Mouse (Mus musculus) intestine, embryonic 16.5 days (tissue): ENCODE data around the gene Zc3h12c. TPM values are rescaled to one million over a fixed set of nuclear protein-coding genes. Genes with fewer than 3 reads are reported as not detected.

Experiments used
- ATAC-seq: fragments of 200-750 bp; cut with Nextera tagmentation; 2 replicates; pipeline ENCODE4 v1.8.0; 2017; ENCODE audit warnings: moderate TSS enrichment, moderate library complexity
- H3K27ac ChIP-seq: fragments of 300-500 bp; sonication (generic); 2 replicates; pipeline ENCODE4 v1.5.1; 2014; ENCODE audit warnings: mild to moderate bottlenecking, low read length
- H3K27me3 ChIP-seq: fragments of 300-500 bp; sonication (generic); replicated peaks from 2 replicates; pipeline ENCODE4 v1.6.1; 2014; ENCODE audit warnings: low read length, control low read depth, mixed read lengths; ENCODE audit not compliant: control insufficient read depth, insufficient read depth
- H3K36me3 ChIP-seq: fragments of 300-500 bp; sonication (generic); 2 replicates; pipeline ENCODE4 v1.6.1; 2014; ENCODE audit warnings: low read length, control low read depth; ENCODE audit not compliant: control insufficient read depth, insufficient read depth
- H3K4me1 ChIP-seq: fragments of 300-500 bp; sonication (generic); 2 replicates; pipeline ENCODE4 v1.6.1; 2014; ENCODE audit warnings: low read length, control low read depth, mixed read lengths; ENCODE audit not compliant: control insufficient read depth, insufficient read depth
- H3K4me2 ChIP-seq: fragments of 300-500 bp; sonication (generic); 2 replicates; pipeline ENCODE4 v1.6.1; 2014; ENCODE audit warnings: low read depth, low read length, control low read depth
- H3K4me3 ChIP-seq: fragments of 300-500 bp; sonication (generic); 2 replicates; pipeline ENCODE4 v1.5.1; 2014; ENCODE audit warnings: mild to moderate bottlenecking, low read length
- H3K9ac ChIP-seq: fragments of 300-500 bp; sonication (generic); 2 replicates; pipeline ENCODE4 v1.6.1; 2014; ENCODE audit warnings: low read depth, low read length
- H3K9me3 ChIP-seq: fragments of 300-500 bp; sonication (generic); 2 replicates; pipeline ENCODE4 v1.6.1; 2016; ENCODE audit warnings: low read length, control low read depth; ENCODE audit not compliant: control insufficient read depth
- WGBS: fragments of 180-500 bp; shearing (Covaris S2); extraction: QIAGEN DNeasy Blood & Tissue Kit; methylation state at CpG from one replicate; pipeline ENCODE4 v1.1.7; 2014; 5-methylcytosine and 5-hydroxymethylcytosine counted together
- polyA plus RNA-seq: library from polyadenylated mRNA; unstranded; fragments of >200 nt; fragmentation: Nextera tagmentation; extraction: Ambion mirVana; gene quantifications from 2 replicates; pipeline ENCODE4 v1.2.1, GENCODE M21; 2015

The Zc3h12c gene
- polyA plus RNA-seq, result 1.0 and 1.2 TPM in 2 replicates

- Histone ChIP-seq H3K9me3 (no peaks in the 10 kb centered on the region), H3K27ac (peak within 1 kb of the TSS; percentile 86), H3K4me2 (peak within 1 kb of the TSS; percentile 81), H3K27me3 (peaks cover 7% of the 10 kb centered on the region), H3K36me3 (no peaks in the 10 kb centered on the region), H3K4me3 (peak within 1 kb of the TSS; percentile 86), H3K9ac (peak within 1 kb of the TSS; percentile 95), H3K4me1 (peaks cover 7% of the 10 kb centered on the region)
- under 1% methylated on average over 83 of the region's 100 CpGs for WGBS
- ATAC-seq, result peak; percentile 86
Observed at GRCm38 (mm10) chr9:52167863-52168685, at the start of gene Zc3h12c. Gene Zc3h12c, minus strand, starts transcription at chr9:52168572.

DNA sequence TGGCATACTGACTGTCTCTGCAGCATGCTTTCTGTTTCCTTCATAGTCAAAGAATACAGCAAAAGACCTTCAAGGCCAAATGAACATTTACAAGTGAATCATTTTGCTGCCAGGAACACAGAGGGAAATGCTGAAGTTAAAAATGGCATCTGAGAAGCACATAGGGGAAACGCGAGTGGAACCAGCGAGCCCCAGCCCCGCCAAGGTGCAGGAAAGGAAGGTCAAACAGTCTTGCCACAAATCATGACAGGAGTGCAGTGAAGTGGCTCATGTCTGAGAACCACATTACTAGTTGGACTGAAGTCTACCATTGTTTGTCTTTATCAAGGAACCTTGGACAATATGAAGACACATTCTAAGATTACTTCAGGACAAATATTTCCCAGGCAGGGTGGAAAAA lies 49.3 kb upstream of the Zc3h12c start:
- Histone ChIP-seq H3K27me3 (no peaks in the 10 kb centered on the region), H3K4me1 (no peaks in the 10 kb centered on the region), H3K4me3 (no peak overlapping the region), H3K27ac (no peak overlapping the region), H3K9me3 (no peaks in the 10 kb centered on the region), H3K36me3 (no peaks in the 10 kb centered on the region), H3K9ac (no peak overlapping the region), H3K4me2 (no peak overlapping the region)
- 56% methylated on average over 4 of the region's 4 CpGs for WGBS
- ATAC-seq, result no peak

DNA sequence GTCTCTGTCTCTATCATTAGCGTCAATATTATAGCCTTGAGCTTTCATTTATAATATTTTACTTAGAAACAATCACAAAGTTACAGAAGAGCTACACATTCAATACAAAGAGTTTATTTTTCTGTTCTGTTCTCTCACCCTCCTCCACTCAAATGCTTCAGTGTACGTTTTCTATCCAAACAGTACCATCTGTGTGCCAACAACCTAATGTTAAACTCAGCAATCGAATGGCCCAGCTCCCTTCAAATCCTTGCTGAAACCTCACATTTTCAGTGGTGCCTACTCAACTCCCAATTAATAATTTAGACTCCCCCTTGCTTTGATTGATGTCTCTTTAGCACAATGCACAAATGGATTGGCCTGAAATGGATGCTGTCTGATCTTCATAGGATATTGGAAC lies 46.9 kb upstream of the Zc3h12c start:
- Histone ChIP-seq H3K4me1 (no peaks in the 10 kb centered on the region), H3K27me3 (no peaks in the 10 kb centered on the region), H3K4me3 (no peak overlapping the region), H3K27ac (no peak overlapping the region), H3K36me3 (no peaks in the 10 kb centered on the region), H3K9me3 (no peaks in the 10 kb centered on the region), H3K9ac (no peak overlapping the region), H3K4me2 (no peak overlapping the region)
- 81% methylated on average over 3 of the region's 3 CpGs for WGBS
- no peak for ATAC-seq

DNA sequence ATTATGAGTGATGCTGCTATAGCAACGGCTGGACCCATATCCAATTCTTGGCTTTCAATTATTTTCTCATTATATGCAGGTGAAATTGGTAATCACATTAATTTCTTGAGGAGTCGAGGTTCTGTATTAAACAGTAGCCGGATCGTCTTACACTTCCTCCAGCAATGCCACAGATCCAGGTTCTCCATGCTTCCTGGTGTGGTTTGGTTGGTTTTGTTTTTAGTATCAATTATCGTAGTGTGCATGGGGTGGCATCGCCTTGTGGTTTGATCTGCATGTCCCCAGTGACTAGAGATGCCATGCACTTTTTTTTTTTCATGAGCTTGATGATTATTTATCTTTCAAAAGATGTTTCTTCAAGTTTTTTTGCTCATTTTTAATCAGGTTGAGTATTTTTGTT lies 44.0 kb upstream of the Zc3h12c start:
- Histone ChIP-seq H3K9ac (no peak overlapping the region), H3K9me3 (no peaks in the 10 kb centered on the region), H3K36me3 (no peaks in the 10 kb centered on the region), H3K4me2 (no peak overlapping the region), H3K4me3 (no peak overlapping the region), H3K27me3 (no peaks in the 10 kb centered on the region), H3K4me1 (no peaks in the 10 kb centered on the region), H3K27ac (no peak overlapping the region)
- ATAC-seq, result no peak
- WGBS, result 87% methylated on average over 6 of the region's 6 CpGs

- WGBS, result 53% methylated on average over 3 of the region's 3 CpGs
Observed at GRCm38 (mm10) chr9:52208510-52209030, 40.2 kb upstream of the Zc3h12c start.

DNA sequence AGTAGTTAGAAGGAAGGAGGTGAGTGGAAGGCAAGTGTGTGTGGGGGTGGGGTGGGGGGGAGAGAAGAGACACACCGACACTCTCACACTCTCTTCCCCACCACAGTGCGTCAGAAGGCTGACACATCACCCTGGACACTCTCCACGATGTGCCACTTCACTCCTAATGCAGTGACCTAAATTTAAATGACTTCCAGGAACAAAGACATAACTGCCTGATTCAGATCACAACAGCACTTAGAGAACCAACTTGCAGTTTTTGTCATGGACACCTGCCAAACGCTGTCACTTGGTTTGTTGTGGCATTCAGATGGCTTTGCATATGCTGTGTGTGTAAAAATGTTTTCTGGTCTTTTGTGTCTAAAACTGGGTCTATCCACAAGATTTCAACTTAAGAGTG lies 34.8 kb upstream of the Zc3h12c start:
- WGBS, result 80% methylated on average over 4 of the region's 4 CpGs
- Histone ChIP-seq H3K4me2 (no peak overlapping the region), H3K27ac (no peak overlapping the region), H3K27me3 (no peaks in the 10 kb centered on the region), H3K4me3 (no peak overlapping the region), H3K9me3 (no peaks in the 10 kb centered on the region), H3K9ac (no peak overlapping the region), H3K4me1 (no peaks in the 10 kb centered on the region), H3K36me3 (no peaks in the 10 kb centered on the region)
- ATAC-seq, result no peak

More at GRCm38 (mm10) chr9:52208510-52209030, 40.2 kb upstream of the Zc3h12c start:
- Histone ChIP-seq H3K4me2 (no peak overlapping the region), H3K27ac (no peak overlapping the region), H3K4me1 (no peaks in the 10 kb centered on the region), H3K4me3 (no peak overlapping the region), H3K9me3 (no peaks in the 10 kb centered on the region), H3K27me3 (no peaks in the 10 kb centered on the region), H3K9ac (no peak overlapping the region), H3K36me3 (no peaks in the 10 kb centered on the region)
- no peak for ATAC-seq

- ATAC-seq, result no peak
- Histone ChIP-seq H3K9ac (no peak overlapping the region), H3K4me1 (no peaks in the 10 kb centered on the region), H3K27ac (no peak overlapping the region), H3K27me3 (no peaks in the 10 kb centered on the region), H3K36me3 (no peaks in the 10 kb centered on the region), H3K4me3 (no peak overlapping the region), H3K9me3 (no peaks in the 10 kb centered on the region), H3K4me2 (no peak overlapping the region)
- 78% methylated on average over 4 of the region's 4 CpGs for WGBS
Observed at GRCm38 (mm10) chr9:52200271-52200670, 31.9 kb upstream of the Zc3h12c start.

DNA sequence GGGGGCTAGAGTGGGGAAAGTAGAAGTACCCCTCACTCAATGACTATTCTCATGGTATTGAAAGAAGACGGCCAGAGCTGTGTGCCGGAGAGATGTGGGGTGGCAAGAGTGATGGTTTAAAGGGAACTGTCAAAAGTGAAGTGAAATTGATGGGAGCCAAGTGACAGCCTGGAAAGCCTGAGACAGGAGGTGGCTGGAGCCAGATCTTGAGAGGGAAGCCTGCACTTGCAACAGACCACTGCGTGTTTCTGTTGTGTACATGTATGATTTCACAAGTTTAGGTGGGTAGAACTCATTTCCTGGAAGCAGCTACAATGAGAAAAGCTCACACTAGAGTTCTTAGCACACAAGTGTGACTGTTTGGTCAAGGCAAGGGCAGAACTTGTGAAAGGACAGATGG lies 27.5 kb upstream of the Zc3h12c start:
- Histone ChIP-seq H3K9ac (no peak overlapping the region), H3K27me3 (no peaks in the 10 kb centered on the region), H3K9me3 (no peaks in the 10 kb centered on the region), H3K4me1 (no peaks in the 10 kb centered on the region), H3K4me2 (no peak overlapping the region), H3K4me3 (no peak overlapping the region), H3K36me3 (no peaks in the 10 kb centered on the region), H3K27ac (no peak overlapping the region)
- ATAC-seq, result no peak
- WGBS, result 75% methylated on average over 3 of the region's 3 CpGs

DNA sequence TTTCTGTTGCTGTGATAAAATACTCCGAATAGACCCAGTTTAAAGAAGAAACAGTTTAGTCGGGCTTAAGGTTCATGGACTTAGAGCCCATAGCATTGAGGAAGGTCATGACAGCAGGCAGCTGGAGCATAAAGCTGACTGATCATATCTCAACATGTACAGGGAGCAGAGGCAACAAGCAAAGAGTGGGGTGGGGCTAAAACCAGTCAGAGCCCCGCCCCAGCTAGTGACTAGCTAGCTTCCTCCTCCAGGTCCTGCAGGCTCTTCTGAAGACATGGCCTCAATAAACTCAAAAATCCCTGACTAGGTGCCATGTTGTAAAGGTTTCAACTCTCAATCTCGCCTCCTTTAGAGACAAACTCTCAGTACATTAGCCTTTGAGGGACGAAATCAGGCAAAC lies 25.5 kb upstream of the Zc3h12c start:
- H3K9ac ChIP-seq, result no peak overlapping the region
- H3K4me2 ChIP-seq, result no peak overlapping the region
- no peak overlapping the region for H3K4me3 ChIP-seq
- no peaks in the 10 kb centered on the region for H3K4me1 ChIP-seq
- H3K9me3 ChIP-seq, result no peaks in the 10 kb centered on the region
- H3K27ac ChIP-seq, result no peak overlapping the region
- no peak for ATAC-seq
- WGBS, result 80% methylated on average over 5 of the region's 5 CpGs
- H3K36me3 ChIP-seq, result no peaks in the 10 kb centered on the region
- H3K27me3 ChIP-seq, result no peaks in the 10 kb centered on the region
